Mouse (Mus musculus) limb, embryonic 11.5 days (tissue): ENCODE results near the gene Akap2. TPM values are rescaled to one million over a fixed set of nuclear protein-coding genes. Genes with fewer than 3 reads are reported as not detected.

ENCODE experiments used
- ATAC-seq: fragments of 200-750 bp; cut with Nextera tagmentation; 2 replicates; pipeline ENCODE4 v1.8.0; 2017; ENCODE audit warnings: low read depth; ENCODE audit not compliant: insufficient number of reproducible peaks, low FRiP score, low TSS enrichment
- DNase-seq: peaks from one replicate; pipeline ENCODE4 v3.0.0-alpha.2; 2015; ENCODE audit warnings: low spot score
- H3K27ac ChIP-seq: fragments of 300-500 bp; sonication (generic); replicated peaks from 2 replicates; pipeline ENCODE4 v1.5.1; 2014; ENCODE audit warnings: low read depth, mild to moderate bottlenecking, low read length
- H3K27me3 ChIP-seq: fragments of 300-500 bp; sonication (generic); 2 replicates; pipeline ENCODE4 v1.6.1; 2014; ENCODE audit warnings: mild to moderate bottlenecking, low read length, mixed read lengths; ENCODE audit not compliant: control insufficient read depth, insufficient read depth
- H3K36me3 ChIP-seq: fragments of 300-500 bp; sonication (generic); 2 replicates; pipeline ENCODE4 v1.6.1; 2014; ENCODE audit warnings: mild to moderate bottlenecking, low read length, moderate library complexity, mixed read lengths; ENCODE audit not compliant: control insufficient read depth, insufficient read depth
- H3K4me1 ChIP-seq: fragments of 300-500 bp; sonication (generic); 2 replicates; pipeline ENCODE4 v1.6.1; 2014; ENCODE audit warnings: low read length, mixed read lengths; ENCODE audit not compliant: control insufficient read depth, insufficient read depth
- H3K4me2 ChIP-seq: fragments of 300-500 bp; sonication (generic); 2 replicates; pipeline ENCODE4 v1.6.1; 2014; ENCODE audit warnings: low read depth, mild to moderate bottlenecking, moderate library complexity; ENCODE audit not compliant: severe bottlenecking
- H3K4me3 ChIP-seq: fragments of 300-500 bp; sonication (generic); 2 replicates; pipeline ENCODE4 v1.5.1; 2014; ENCODE audit warnings: low read depth, low read length
- H3K9ac ChIP-seq: fragments of 300-500 bp; sonication (generic); 2 replicates; pipeline ENCODE4 v1.6.1; 2014; ENCODE audit warnings: mild to moderate bottlenecking, low read length
- H3K9me3 ChIP-seq: fragments of 300-500 bp; sonication (generic); 2 replicates; pipeline ENCODE4 v1.6.1; 2016; ENCODE audit warnings: low read length; ENCODE audit not compliant: control insufficient read depth
- WGBS: fragments of 180-500 bp; shearing (Covaris S2); extraction: QIAGEN DNeasy Blood & Tissue Kit; methylation state at CpG from one replicate; pipeline ENCODE4 v1.1.7; 2014; 5-methylcytosine and 5-hydroxymethylcytosine counted together
- polyA plus RNA-seq: library from polyadenylated mRNA; unstranded; fragments of >200 nt; fragmentation: Nextera tagmentation; extraction: Ambion mirVana; gene quantifications from 2 replicates; pipeline ENCODE4 v1.2.1, GENCODE M21; 2014

Akap2 gene
- polyA plus RNA-seq, 1 experiment from 2014 or later, result 32.8 TPM

DNA sequence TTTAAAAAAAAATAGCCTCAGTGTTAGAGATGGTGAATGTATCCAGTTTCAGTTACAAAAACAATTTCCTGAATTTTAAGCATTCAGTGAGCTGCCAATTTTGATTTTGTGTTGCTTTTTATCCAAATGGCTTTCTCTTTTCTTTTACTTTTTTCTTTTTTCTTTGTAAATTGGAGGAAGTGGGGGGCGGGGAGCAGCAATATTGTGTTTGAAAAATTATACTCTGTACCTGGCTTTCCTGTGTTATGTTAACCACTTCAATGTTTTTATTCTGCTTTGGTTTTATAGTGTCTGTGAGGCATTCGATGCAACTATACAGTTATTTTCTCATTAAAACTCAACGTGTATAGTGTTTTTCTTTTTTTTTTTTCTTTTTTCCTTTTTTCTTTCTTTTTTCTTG lies 179.2 kb downstream of the Akap2 start:
- Histone ChIP-seq H3K4me3 (no peak overlapping the region), H3K36me3 (no peaks in the 10 kb centered on the region), H3K4me2 (no peak overlapping the region), H3K9me3 (no peaks in the 10 kb centered on the region), H3K27me3 (no peaks in the 10 kb centered on the region), H3K4me1 (no peaks in the 10 kb centered on the region), H3K9ac (no peak overlapping the region), H3K27ac (no peak overlapping the region)
- 83% methylated on average over 3 of the region's 3 CpGs for WGBS
- no peak for ATAC-seq
- DNase-seq, result no peak

DNA sequence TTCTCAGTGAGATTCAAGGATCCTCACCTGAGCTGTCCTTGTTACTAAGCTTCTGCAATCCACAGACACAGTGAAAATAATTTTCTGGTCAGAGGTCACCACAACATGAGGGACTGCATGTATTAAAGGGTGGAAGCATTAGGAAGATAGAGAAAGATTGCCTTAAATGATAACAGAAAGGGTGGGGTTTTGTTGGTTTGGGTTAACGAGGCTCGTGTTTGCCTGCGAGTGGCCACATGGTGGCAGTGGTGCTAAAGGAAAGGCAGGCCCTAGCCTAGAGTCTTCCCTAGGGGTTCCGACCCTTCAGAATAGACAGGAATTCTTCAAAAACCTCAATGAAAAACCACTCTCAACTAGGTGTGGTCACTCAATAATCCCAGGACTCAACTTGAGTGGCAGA lies 183.8 kb downstream of the Akap2 start:
- no peak overlapping the region for H3K27ac ChIP-seq
- H3K27me3 ChIP-seq, result no peaks in the 10 kb centered on the region
- H3K9ac ChIP-seq, result no peak overlapping the region
- no peaks in the 10 kb centered on the region for H3K9me3 ChIP-seq
- ATAC-seq, result no peak
- WGBS, result 6% methylated on average over 4 of the region's 4 CpGs
- peak; percentile 54 for DNase-seq
- no peaks in the 10 kb centered on the region for H3K4me1 ChIP-seq
- H3K36me3 ChIP-seq, result no peaks in the 10 kb centered on the region
- H3K4me3 ChIP-seq, result no peak overlapping the region
- H3K4me2 ChIP-seq, result no peak overlapping the region

DNA sequence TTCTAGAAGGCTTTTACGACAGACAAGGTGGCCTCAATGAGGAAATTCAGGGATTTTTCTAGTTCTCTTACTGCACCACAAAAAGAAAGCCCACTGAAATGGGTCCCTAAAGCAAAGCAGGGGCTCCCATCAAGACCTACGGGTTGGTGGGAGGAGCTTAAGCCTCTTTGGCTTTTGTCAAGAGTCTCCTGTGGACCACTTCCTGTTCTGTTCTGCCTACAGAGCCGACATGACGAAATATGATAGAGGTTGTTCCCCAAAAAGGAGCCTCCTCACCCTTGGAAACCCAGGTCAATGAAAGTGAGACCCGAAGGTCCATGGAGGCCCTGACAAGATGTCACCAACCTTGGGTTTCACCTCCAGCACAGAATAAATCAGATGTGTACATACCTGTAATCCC lies 185.2 kb downstream of the Akap2 start:
- WGBS, result 87% methylated on average over 5 of the region's 5 CpGs
- H3K4me1 ChIP-seq, result no peaks in the 10 kb centered on the region
- ATAC-seq (no peak), DNase-seq (no peak)
- H3K4me2 ChIP-seq, result no peak overlapping the region
- no peaks in the 10 kb centered on the region for H3K9me3 ChIP-seq
- no peak overlapping the region for H3K9ac ChIP-seq
- H3K36me3 ChIP-seq, result no peaks in the 10 kb centered on the region
- H3K27me3 ChIP-seq, result no peaks in the 10 kb centered on the region
- H3K4me3 ChIP-seq, result no peak overlapping the region
- no peak overlapping the region for H3K27ac ChIP-seq

DNA sequence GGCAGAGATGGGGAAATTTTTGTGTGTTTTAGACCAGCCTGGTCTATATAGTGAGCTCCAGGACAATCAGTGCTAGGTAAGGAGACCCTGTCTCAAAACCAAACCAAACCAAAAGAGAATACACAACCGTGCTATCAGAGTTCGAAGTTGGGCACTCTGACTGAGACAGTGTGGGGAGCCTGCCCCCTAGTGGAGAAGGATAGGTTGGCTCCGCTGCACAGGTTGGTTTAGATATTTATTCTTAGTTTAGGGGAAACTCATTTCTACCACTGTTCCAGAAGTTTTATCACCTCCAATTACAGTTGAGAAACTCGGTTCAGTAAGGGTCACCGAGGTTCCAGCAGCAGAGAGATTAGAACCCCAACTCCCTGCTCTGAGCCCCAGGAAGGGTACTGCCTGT lies 186.8 kb downstream of the Akap2 start:
- Histone ChIP-seq H3K27ac (no peak overlapping the region), H3K9me3 (no peaks in the 10 kb centered on the region), H3K36me3 (no peaks in the 10 kb centered on the region), H3K4me3 (no peak overlapping the region), H3K27me3 (no peaks in the 10 kb centered on the region), H3K4me1 (no peaks in the 10 kb centered on the region), H3K4me2 (no peak overlapping the region), H3K9ac (no peak overlapping the region)
- 17% methylated on average over 5 of the region's 5 CpGs for WGBS
- peak; percentile 83 for DNase-seq
- peak; percentile 67; the same call in 1 of the 2 replicates for ATAC-seq

DNA sequence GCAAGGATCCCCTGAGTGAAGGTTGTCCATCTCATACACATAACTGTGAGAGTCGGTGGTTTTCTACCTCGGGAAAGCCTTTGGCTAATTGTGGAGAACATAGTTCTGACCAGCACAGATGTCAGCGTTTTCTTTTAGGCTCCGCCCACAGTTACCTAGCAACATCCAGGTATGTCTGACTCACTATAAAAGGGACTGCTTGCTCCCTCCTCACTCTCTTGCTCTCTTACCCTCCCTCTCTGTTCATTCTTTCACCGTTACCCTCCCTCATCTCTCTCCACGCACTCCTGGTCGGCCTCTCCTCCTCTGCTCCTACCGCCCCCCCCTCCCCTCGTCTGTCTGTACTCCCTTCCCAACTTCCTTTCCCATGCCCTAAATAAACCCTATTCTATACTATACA lies 187.2 kb downstream of the Akap2 start:
- H3K27ac ChIP-seq, result no peak overlapping the region
- no peak overlapping the region for H3K4me3 ChIP-seq
- DNase-seq (no peak), ATAC-seq (0 out of 2 replicates have a peak, but pooled peaks have one; percentile 49)
- no peaks in the 10 kb centered on the region for H3K9me3 ChIP-seq
- H3K4me1 ChIP-seq, result no peaks in the 10 kb centered on the region
- H3K27me3 ChIP-seq, result no peaks in the 10 kb centered on the region
- 35% methylated on average over 9 of the region's 9 CpGs for WGBS
- H3K36me3 ChIP-seq, result no peaks in the 10 kb centered on the region
- no peak overlapping the region for H3K9ac ChIP-seq
- H3K4me2 ChIP-seq, result no peak overlapping the region

DNA sequence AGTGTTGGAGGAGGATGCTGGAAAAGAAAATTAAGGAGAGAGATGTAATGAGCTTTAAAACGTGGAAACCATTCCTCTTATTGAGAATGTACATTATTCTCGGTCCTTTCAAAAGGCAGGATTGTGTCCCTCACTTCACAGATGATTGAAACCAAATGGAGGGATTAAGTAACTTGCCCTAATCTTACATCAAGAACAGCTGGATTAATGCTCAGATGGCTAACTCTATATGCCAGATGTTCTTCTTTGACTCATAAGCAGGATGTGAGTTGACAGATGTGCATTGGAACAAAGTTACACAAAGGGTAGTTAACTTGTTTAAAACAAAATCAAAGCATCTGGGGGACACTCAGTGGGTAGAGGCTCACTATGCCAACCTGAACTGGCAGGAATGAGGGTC lies 189.3 kb downstream of the Akap2 start:
- no peak overlapping the region for H3K4me2 ChIP-seq
- no peak overlapping the region for H3K4me3 ChIP-seq
- DNase-seq, result no peak
- no peak for ATAC-seq
- H3K4me1 ChIP-seq, result no peaks in the 10 kb centered on the region
- H3K27me3 ChIP-seq, result no peaks in the 10 kb centered on the region
- no peak overlapping the region for H3K9ac ChIP-seq
- no peaks in the 10 kb centered on the region for H3K9me3 ChIP-seq
- H3K36me3 ChIP-seq, result no peaks in the 10 kb centered on the region
- 14% methylated on average over 2 of the region's 2 CpGs for WGBS
- H3K27ac ChIP-seq, result no peak overlapping the region

DNA sequence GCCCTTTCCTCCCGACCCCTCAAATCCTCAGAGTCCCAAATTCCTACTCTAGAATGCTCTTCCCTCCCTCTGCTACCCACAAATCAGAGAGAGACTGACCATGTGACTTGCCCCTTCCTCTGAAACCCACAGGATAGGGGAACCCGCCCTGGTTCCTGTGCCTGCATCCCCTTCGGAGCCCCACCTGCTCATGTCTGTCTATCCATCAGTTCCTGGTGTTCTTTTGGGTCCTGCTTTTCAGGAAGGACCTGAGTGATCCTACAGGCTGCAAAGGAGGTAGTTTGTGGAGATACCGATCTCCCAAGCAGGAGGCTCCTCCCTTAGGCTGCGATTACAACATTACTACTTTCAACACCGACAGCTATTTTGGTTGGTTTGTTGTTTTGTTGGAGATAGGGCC lies 191.4 kb downstream of the Akap2 start:
- H3K27me3 ChIP-seq, result no peaks in the 10 kb centered on the region
- no peaks in the 10 kb centered on the region for H3K36me3 ChIP-seq
- no peak overlapping the region for H3K4me3 ChIP-seq
- no peak for ATAC-seq
- WGBS, result 69% methylated on average over 6 of the region's 6 CpGs
- H3K27ac ChIP-seq, result no peak overlapping the region
- DNase-seq, result no peak
- no peaks in the 10 kb centered on the region for H3K9me3 ChIP-seq
- no peaks in the 10 kb centered on the region for H3K4me1 ChIP-seq
- H3K4me2 ChIP-seq, result no peak overlapping the region
- H3K9ac ChIP-seq, result no peak overlapping the region

DNA sequence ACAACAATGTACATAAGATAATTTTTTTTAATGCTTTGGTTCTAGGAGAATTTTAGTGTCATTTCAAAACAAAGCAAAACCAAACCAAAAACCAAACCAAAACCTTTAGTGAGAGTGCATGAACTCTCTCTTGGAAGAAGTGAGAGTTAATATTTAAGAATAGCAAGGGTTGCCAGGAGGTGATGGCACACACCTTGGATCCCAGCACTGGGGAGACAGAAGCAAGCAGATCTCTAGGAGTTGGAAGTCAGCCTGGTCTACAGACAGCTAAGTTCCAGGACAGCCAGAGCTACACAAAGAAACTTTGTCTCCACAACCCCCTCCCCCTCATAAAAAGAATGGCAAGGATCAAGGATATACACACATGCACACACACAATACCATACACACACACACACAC lies 195.6 kb downstream of the Akap2 start:
- Histone ChIP-seq H3K27me3 (peaks cover 4% of the 10 kb centered on the region; the same call in 1 of the 2 replicates), H3K9ac (no peak overlapping the region), H3K36me3 (no peaks in the 10 kb centered on the region), H3K4me1 (peaks cover 9% of the 10 kb centered on the region), H3K4me3 (no peak overlapping the region), H3K9me3 (no peaks in the 10 kb centered on the region), H3K27ac (no peak overlapping the region), H3K4me2 (no peak overlapping the region)
- no peak for ATAC-seq
- DNase-seq, result no peak
